Mouse (Mus musculus) MEL (cell line): ENCODE results near the gene Tspan33.

Experiments
- BHLHE40 ChIP-seq: IDR thresholded peaks from 2 replicates; pipeline ENCODE4 v1.6.1; 2012; ENCODE audit warnings: low read depth, mild to moderate bottlenecking, inconsistent platforms, low read length, improper control_type of control experiment, borderline replicate concordance
- CHD2 ChIP-seq: IDR thresholded peaks from 2 replicates; pipeline ENCODE4 v1.6.1; 2011; ENCODE audit warnings: low read length, improper control_type of control experiment
- CTCF ChIP-seq, 3 experiments: IDR thresholded peaks in 2 of 3; conservative IDR thresholded peaks in 1 of 3; 2 replicates each; pipeline ENCODE4 v1.5.1; 2011 to 2012; ENCODE audit warnings: low read length in 3 of 3, low read depth in 2 of 3, mild to moderate bottlenecking in 2 of 3, improper control_type of control experiment in 1 of 3, inconsistent platforms in 1 of 3, mixed read lengths in 1 of 3, moderate library complexity in 1 of 3; ENCODE audit not compliant: control insufficient read depth in 1 of 3, insufficient read depth in 1 of 3, poor library complexity in 1 of 3, severe bottlenecking in 1 of 3
- EP300 ChIP-seq, 2 experiments: IDR thresholded peaks; 2 replicates each; pipeline ENCODE4 v1.6.1; 2011; ENCODE audit warnings: improper control_type of control experiment in 2 of 2, low read length in 2 of 2, low read depth in 1 of 2, mild to moderate bottlenecking in 1 of 2
- MYB ChIP-seq: IDR thresholded peaks from 2 replicates; pipeline ENCODE4 v1.6.1; 2011; ENCODE audit warnings: mild to moderate bottlenecking, low read depth, low read length, improper control_type of control experiment
- POLR2A ChIP-seq, 2 experiments: IDR thresholded peaks; 2 replicates each; pipeline ENCODE4 v1.6.1; 2011 to 2012; ENCODE audit warnings: low read length in 2 of 2, mild to moderate bottlenecking in 2 of 2, control low read depth in 1 of 2, improper control_type of control experiment in 1 of 2, low read depth in 1 of 2, moderate library complexity in 1 of 2; ENCODE audit not compliant: control insufficient read depth in 1 of 2, insufficient read depth in 1 of 2, poor library complexity in 1 of 2
- SIN3A ChIP-seq: IDR thresholded peaks from 2 replicates; pipeline ENCODE4 v1.6.1; 2012; ENCODE audit warnings: low read length, improper control_type of control experiment, inconsistent platforms
- TAL1 ChIP-seq: IDR thresholded peaks from 2 replicates; pipeline ENCODE4 v1.6.1; 2012; ENCODE audit warnings: mild to moderate bottlenecking, inconsistent platforms, low read length, moderate library complexity, mixed read lengths
- UBTF ChIP-seq: IDR thresholded peaks from 2 replicates; pipeline ENCODE4 v1.6.1; 2012; ENCODE audit warnings: low read depth, mild to moderate bottlenecking, inconsistent platforms, low read length, improper control_type of control experiment, moderate library complexity, borderline replicate concordance; ENCODE audit not compliant: insufficient read depth

DNA sequence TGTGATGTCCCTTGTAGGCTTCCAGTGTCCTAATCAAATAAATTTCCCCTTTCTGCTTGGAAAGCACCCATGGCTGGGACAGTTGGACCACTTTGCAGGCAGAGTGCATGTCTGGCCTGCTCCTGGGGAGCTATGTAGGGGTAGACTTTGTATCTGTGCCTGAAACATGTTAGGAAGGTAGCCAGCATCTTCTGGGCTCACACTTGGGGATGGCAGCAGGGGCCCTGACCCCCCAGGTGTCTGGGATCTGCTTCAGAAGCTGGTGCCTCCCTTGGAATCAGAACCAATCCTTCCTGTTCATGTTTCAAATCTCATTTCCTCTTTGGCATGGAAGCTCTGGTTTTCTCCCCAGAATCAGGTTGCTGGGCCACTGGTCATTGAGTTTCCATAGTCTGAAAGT lies 3.1 kb downstream of the Tspan33 start:
- TF ChIP-seq EP300 (IDR thresholded peaks at IDR 0.05; ENCODE audit: low read depth in 1 of 2, low read length in 2 of 2) = no peak
- TF ChIP-seq POLR2A (IDR thresholded peaks at IDR 0.05; ENCODE audit: control insufficient read depth in 1 of 2, insufficient read depth in 1 of 2, low read depth in 1 of 2, low read length in 2 of 2, poor library complexity in 1 of 2) = no peak
- TF ChIP-seq TAL1 = no peak
- no peak for TF ChIP-seq CTCF (IDR thresholded peaks at IDR 0.05 in 2 of 3, conservative IDR thresholded peaks at IDR 0.05 in 1 of 3; ENCODE audit: control insufficient read depth in 1 of 3, insufficient read depth in 1 of 3, low read depth in 2 of 3, low read length in 3 of 3, poor library complexity in 1 of 3, severe bottlenecking in 1 of 3)
- no peak for TF ChIP-seq CHD2
- no peak for TF ChIP-seq UBTF
- no peak for TF ChIP-seq MYB
- no peak for TF ChIP-seq SIN3A
- TF ChIP-seq BHLHE40 = no peak
